Mouse (Mus musculus) forebrain, embryonic 15.5 days (tissue): ENCODE data around the gene Pdcl3. TPM values are rescaled to one million over a fixed set of nuclear protein-coding genes. Genes with fewer than 3 reads are reported as not detected.

ENCODE experiments used
- ATAC-seq: fragments of 200-750 bp; cut with Nextera tagmentation; replicated peaks from 2 replicates; pipeline ENCODE4 v1.8.0; 2017; ENCODE audit warnings: mild to moderate bottlenecking, moderate TSS enrichment, moderate library complexity
- H3K27ac ChIP-seq: fragments of 300-500 bp; sonication (generic); replicated peaks from 2 replicates; pipeline ENCODE4 v1.5.1; 2015; ENCODE audit warnings: mild to moderate bottlenecking, inconsistent platforms
- H3K27me3 ChIP-seq: fragments of 300-500 bp; sonication (generic); 2 replicates; pipeline ENCODE4 v1.6.1; 2015; ENCODE audit warnings: inconsistent platforms
- H3K36me3 ChIP-seq: fragments of 300-500 bp; sonication (generic); 2 replicates; pipeline ENCODE4 v1.6.1; 2015; ENCODE audit warnings: mild to moderate bottlenecking, inconsistent platforms
- H3K4me1 ChIP-seq: fragments of 300-500 bp; sonication (generic); 2 replicates; pipeline ENCODE4 v1.6.1; 2015; ENCODE audit warnings: inconsistent platforms
- H3K4me2 ChIP-seq: fragments of 300-500 bp; sonication (generic); replicated peaks from 2 replicates; pipeline ENCODE4 v1.6.1; 2015; ENCODE audit warnings: mild to moderate bottlenecking, inconsistent platforms
- H3K4me3 ChIP-seq: fragments of 300-500 bp; sonication (generic); 2 replicates; pipeline ENCODE4 v1.5.1; 2015; ENCODE audit warnings: mild to moderate bottlenecking, inconsistent platforms
- H3K9ac ChIP-seq: fragments of 300-500 bp; sonication (generic); replicated peaks from 2 replicates; pipeline ENCODE4 v1.6.1; 2015; ENCODE audit warnings: mild to moderate bottlenecking, inconsistent platforms
- H3K9me3 ChIP-seq: fragments of 300-500 bp; sonication (generic); 2 replicates; pipeline ENCODE4 v1.6.1; 2016; ENCODE audit warnings: inconsistent platforms
- WGBS: fragments of 180-500 bp; shearing (Covaris S2); methylation state at CpG from one replicate; pipeline ENCODE4 v1.1.7; 2015; ENCODE audit warnings: mixed read lengths; 5-methylcytosine and 5-hydroxymethylcytosine counted together
- polyA plus RNA-seq: library from polyadenylated mRNA; unstranded; fragments of >200 nt; fragmentation: Nextera tagmentation; extraction: Ambion mirVana; gene quantifications from 2 replicates; pipeline ENCODE4 v1.2.1, GENCODE M21; 2015

Pdcl3 gene
- polyA plus RNA-seq = 169 and 174 TPM in 2 replicates

DNA sequence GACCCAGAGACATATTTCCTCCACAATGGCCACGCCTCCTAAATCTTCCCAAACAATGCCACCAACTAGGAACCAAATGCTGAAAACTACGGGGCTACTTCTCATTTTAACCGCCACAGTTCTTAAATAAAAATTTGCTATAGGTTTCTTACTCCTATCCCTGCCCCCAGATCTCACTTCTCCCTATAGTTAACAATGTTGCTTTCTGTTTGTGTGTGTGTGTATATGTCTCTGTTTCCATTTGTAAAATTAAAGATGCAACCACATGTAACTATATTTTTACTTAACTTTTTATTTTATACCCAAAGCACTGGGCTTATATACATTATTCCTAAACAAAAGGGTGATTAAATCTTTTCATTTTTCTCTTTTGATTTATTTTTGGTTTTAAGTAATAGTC is at the start of gene Pdcl3:
TSS of gene Pdcl3 (plus strand) at position 301 of the 400 bp plus-strand sequence.
- H3K36me3 ChIP-seq = no peaks in the 10 kb centered on the region
- H3K27ac ChIP-seq = no peak within 1 kb of the TSS
- 84% methylated on average over 3 of the region's 3 CpGs for WGBS
- H3K27me3 ChIP-seq = no peaks in the 10 kb centered on the region
- no peak within 1 kb of the TSS for H3K4me3 ChIP-seq
- H3K9me3 ChIP-seq = no peaks in the 10 kb centered on the region
- H3K4me1 ChIP-seq = peaks cover 15% of the 10 kb centered on the region
- no peak within 1 kb of the TSS for H3K4me2 ChIP-seq
- no peak within 1 kb of the TSS for H3K9ac ChIP-seq
- no peak for ATAC-seq

GRCm38 (mm10) chr1:38936780-38937179 is 48.6 kb upstream of the Pdcl3 start:
- H3K9ac ChIP-seq = no peak overlapping the region
- ATAC-seq = no peak
- 27% methylated on average over 6 of the region's 6 CpGs for WGBS

GRCm38 (mm10) chr1:38938849-38939248 is 46.6 kb upstream of the Pdcl3 start, which contains the start of gene Nms:
Gene Nms, plus strand, starts transcription at chr1:38939149.
- no peak within 1 kb of the TSS for H3K27ac ChIP-seq

More at GRCm38 (mm10) chr1:38936780-38937179, 48.6 kb upstream of the Pdcl3 start:
- Histone ChIP-seq H3K27ac (no peak overlapping the region), H3K27me3 (no peaks in the 10 kb centered on the region), H3K9me3 (no peaks in the 10 kb centered on the region), H3K4me1 (no peaks in the 10 kb centered on the region), H3K4me2 (no peak overlapping the region), H3K36me3 (no peaks in the 10 kb centered on the region), H3K4me3 (no peak overlapping the region)

DNA sequence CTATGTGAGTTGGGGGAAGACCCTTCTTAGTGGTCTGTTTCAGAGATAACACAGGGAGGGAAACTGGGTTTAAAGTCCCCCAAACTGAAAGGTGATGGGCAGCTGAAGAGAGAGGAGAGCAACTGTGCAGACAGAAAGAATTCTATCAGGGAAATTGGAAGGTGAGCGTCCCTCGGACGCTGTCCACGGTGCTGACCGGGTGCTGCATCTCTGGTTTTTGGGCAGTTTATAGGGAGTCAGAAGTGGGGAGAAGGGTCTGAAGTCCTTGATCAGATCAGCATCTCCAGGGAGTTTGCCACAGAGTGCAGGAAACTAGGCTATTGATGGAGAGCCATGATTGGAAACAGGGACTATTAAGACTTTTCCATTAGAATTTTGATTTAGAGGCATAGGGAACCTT is 45.8 kb upstream of the Pdcl3 start:
- Histone ChIP-seq H3K9me3 (no peaks in the 10 kb centered on the region), H3K9ac (no peak overlapping the region), H3K27me3 (no peaks in the 10 kb centered on the region), H3K36me3 (no peaks in the 10 kb centered on the region), H3K4me2 (no peak overlapping the region), H3K4me3 (no peak overlapping the region), H3K27ac (no peak overlapping the region), H3K4me1 (no peaks in the 10 kb centered on the region)
- WGBS = 7% methylated on average over 5 of the region's 5 CpGs
- no peak for ATAC-seq

More at GRCm38 (mm10) chr1:38938849-38939248, 46.6 kb upstream of the Pdcl3 start, which contains the start of gene Nms:
- Histone ChIP-seq H3K4me3 (no peak within 1 kb of the TSS), H3K9me3 (no peaks in the 10 kb centered on the region), H3K36me3 (no peaks in the 10 kb centered on the region), H3K4me1 (no peaks in the 10 kb centered on the region), H3K9ac (no peak within 1 kb of the TSS), H3K4me2 (no peak within 1 kb of the TSS), H3K27me3 (no peaks in the 10 kb centered on the region)
- 66% methylated on average over 6 of the region's 6 CpGs for WGBS
- ATAC-seq = no peak

- H3K27ac ChIP-seq = no peak overlapping the region
- no peaks in the 10 kb centered on the region for H3K4me1 ChIP-seq
- H3K9me3 ChIP-seq = no peaks in the 10 kb centered on the region
- H3K27me3 ChIP-seq = no peaks in the 10 kb centered on the region
- no peaks in the 10 kb centered on the region for H3K36me3 ChIP-seq
- WGBS = 91% methylated on average over 3 of the region's 3 CpGs
- no peak overlapping the region for H3K4me3 ChIP-seq
- ATAC-seq = no peak
- H3K9ac ChIP-seq = no peak overlapping the region
- H3K4me2 ChIP-seq = no peak overlapping the region
Observed at GRCm38 (mm10) chr1:38956457-38956856, 29.0 kb upstream of the Pdcl3 start.

DNA sequence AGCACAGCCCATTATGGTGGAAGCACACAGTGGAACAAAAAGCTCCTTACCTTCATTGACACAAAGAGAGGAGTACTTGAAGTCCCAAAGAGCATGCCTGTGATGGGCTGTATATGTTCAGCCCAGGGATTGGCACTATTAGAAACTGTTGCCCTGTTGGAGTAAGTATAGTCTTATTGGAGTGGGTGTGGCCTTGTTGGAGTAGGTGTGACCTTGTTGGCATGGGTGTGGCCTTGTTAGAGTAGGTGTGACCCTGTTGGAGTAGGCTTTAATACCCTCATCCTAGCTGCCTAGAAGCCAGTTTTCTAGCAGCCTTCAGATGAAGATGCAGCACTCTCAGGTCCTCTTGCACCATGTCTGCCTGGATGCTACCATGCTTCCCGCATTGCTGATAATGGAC is 16.3 kb upstream of the Pdcl3 start:
- Histone ChIP-seq H3K27ac (no peak overlapping the region), H3K4me1 (no peaks in the 10 kb centered on the region), H3K36me3 (no peaks in the 10 kb centered on the region), H3K4me2 (no peak overlapping the region), H3K9ac (no peak overlapping the region), H3K4me3 (no peak overlapping the region), H3K9me3 (no peaks in the 10 kb centered on the region), H3K27me3 (no peaks in the 10 kb centered on the region)
- WGBS = 95% methylated on average over 1 of the region's 1 CpGs
- no peak for ATAC-seq

- no peak for ATAC-seq
- H3K4me1 ChIP-seq = no peaks in the 10 kb centered on the region
Observed at GRCm38 (mm10) chr1:38971712-38972111, 13.7 kb upstream of the Pdcl3 start.

GRCm38 (mm10) chr1:38972986-38973592 is 12.3 kb upstream of the Pdcl3 start:
- WGBS = 83% methylated on average over 9 of the region's 9 CpGs
- no peak for ATAC-seq
- Histone ChIP-seq H3K27ac (no peak overlapping the region), H3K4me1 (no peaks in the 10 kb centered on the region), H3K4me3 (no peak overlapping the region), H3K9me3 (no peaks in the 10 kb centered on the region), H3K9ac (no peak overlapping the region), H3K36me3 (no peaks in the 10 kb centered on the region), H3K27me3 (no peaks in the 10 kb centered on the region), H3K4me2 (no peak overlapping the region)

More at GRCm38 (mm10) chr1:38971712-38972111, 13.7 kb upstream of the Pdcl3 start:
- no peaks in the 10 kb centered on the region for H3K27me3 ChIP-seq
- no peaks in the 10 kb centered on the region for H3K36me3 ChIP-seq
- no peaks in the 10 kb centered on the region for H3K9me3 ChIP-seq
- H3K27ac ChIP-seq = no peak overlapping the region
- no peak overlapping the region for H3K9ac ChIP-seq
- 91% methylated on average over 3 of the region's 3 CpGs for WGBS
- H3K4me2 ChIP-seq = no peak overlapping the region
- H3K4me3 ChIP-seq = no peak overlapping the region

- Histone ChIP-seq H3K4me2 (no peak overlapping the region), H3K27me3 (no peaks in the 10 kb centered on the region), H3K27ac (no peak overlapping the region), H3K4me1 (no peaks in the 10 kb centered on the region), H3K9me3 (no peaks in the 10 kb centered on the region), H3K9ac (no peak overlapping the region), H3K36me3 (no peaks in the 10 kb centered on the region), H3K4me3 (no peak overlapping the region)
- no peak for ATAC-seq
- 86% methylated on average over 7 of the region's 7 CpGs for WGBS
Observed at GRCm38 (mm10) chr1:38979953-38980352, 5.5 kb upstream of the Pdcl3 start.

DNA sequence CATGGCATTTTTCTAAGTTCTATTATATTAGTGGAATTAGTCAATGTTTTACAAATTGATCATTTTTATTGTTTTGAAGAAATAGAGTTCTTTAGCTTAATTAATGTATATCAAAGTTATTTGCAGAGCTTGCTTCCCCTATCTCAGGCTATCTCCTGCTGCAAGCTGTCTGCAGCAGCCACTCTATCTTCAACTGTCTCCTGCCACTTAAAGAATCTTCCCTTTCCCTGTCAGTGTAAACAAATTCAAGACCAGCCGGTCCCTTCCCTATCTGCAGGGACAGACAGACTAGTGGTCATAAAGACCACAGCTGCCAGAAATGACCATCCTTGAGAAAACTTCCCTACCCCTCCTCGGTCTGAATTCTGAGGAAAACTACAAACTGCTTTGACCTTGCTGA is 1.5 kb upstream of the Pdcl3 start:
- no peak overlapping the region for H3K9ac ChIP-seq
- ATAC-seq = no peak
- 79% methylated on average over 2 of the region's 2 CpGs for WGBS

GRCm38 (mm10) chr1:38987080-38987864 is 1.9 kb downstream of the Pdcl3 start:
- H3K9me3 ChIP-seq = no peaks in the 10 kb centered on the region
- peak overlapping the region; percentile 58 for H3K27ac ChIP-seq
- peak overlapping the region; percentile 80 for H3K9ac ChIP-seq
- peaks cover 22% of the 10 kb centered on the region for H3K4me1 ChIP-seq
- peak overlapping the region; percentile 58 for H3K4me2 ChIP-seq
- no peaks in the 10 kb centered on the region for H3K27me3 ChIP-seq
- peak overlapping the region; percentile 69 for H3K4me3 ChIP-seq
- peaks cover 5% of the 10 kb centered on the region; the same call in 1 of the 2 replicates for H3K36me3 ChIP-seq
- WGBS = 4% methylated on average over 38 of the region's 38 CpGs
- ATAC-seq = peak; percentile 98

More for the DNA sequence above, 1.5 kb upstream of the Pdcl3 start:
- Histone ChIP-seq H3K9me3 (no peaks in the 10 kb centered on the region), H3K4me2 (no peak overlapping the region), H3K27me3 (no peaks in the 10 kb centered on the region), H3K4me3 (no peak overlapping the region), H3K4me1 (peaks cover 11% of the 10 kb centered on the region), H3K36me3 (no peaks in the 10 kb centered on the region), H3K27ac (no peak overlapping the region)

DNA sequence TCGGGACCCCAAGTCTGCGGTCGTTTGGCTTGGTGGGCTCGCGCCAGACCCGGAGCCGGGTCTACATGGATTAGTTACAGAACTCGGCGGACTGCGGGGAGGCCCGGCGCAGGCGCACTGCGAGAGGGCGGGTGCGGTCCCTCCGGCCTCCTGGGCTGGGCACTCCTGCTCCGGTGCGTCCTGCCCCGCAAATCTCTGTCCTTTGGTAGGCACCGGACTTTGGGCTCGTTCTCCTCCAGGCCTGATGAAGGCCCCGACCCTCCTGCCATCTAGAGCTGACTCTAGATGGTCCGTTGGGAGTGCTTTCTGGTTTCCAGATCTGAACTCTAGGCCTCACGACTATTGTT is 2.4 kb downstream of the Pdcl3 start:
- H3K4me1 ChIP-seq = peaks cover 23% of the 10 kb centered on the region
- peak overlapping the region; percentile 80 for H3K9ac ChIP-seq
- H3K9me3 ChIP-seq = no peaks in the 10 kb centered on the region
- H3K27me3 ChIP-seq = no peaks in the 10 kb centered on the region
- peak; percentile 89 for ATAC-seq
- WGBS = under 1% methylated on average over 25 of the region's 25 CpGs
- peak overlapping the region; percentile 58 for H3K4me2 ChIP-seq
- peak overlapping the region; percentile 69 for H3K4me3 ChIP-seq
- peaks cover 8% of the 10 kb centered on the region; the same call in 1 of the 2 replicates for H3K36me3 ChIP-seq
- H3K27ac ChIP-seq = peak overlapping the region; percentile 58
